Mouse (Mus musculus) myocyte (in vitro differentiated cells): ENCODE measurements at regions not wholly inside any gene's neighbourhood (a gene's known extent, or its start where the extent isn't known, plus 50 kb on each side); places are given as distances from the start of the nearest gene placed in this dataset.

Source experiments
- E2F4 ChIP-seq: IDR thresholded peaks from one replicate; pipeline ENCODE4 v1.6.1; 2011; ENCODE audit warnings: mild to moderate bottlenecking, control low read depth, moderate library complexity; ENCODE audit not compliant: insufficient read depth
- MAX ChIP-seq: IDR thresholded peaks from one replicate; pipeline ENCODE4 v1.6.1; 2011; ENCODE audit warnings: low read depth, mild to moderate bottlenecking, control low read depth
- MYOG ChIP-seq, 3 experiments: IDR thresholded peaks; one replicate each; pipeline ENCODE4 v1.6.1; 2011; ENCODE audit warnings: control low read depth in 2 of 3, low read depth in 2 of 3, mild to moderate bottlenecking in 2 of 3; ENCODE audit not compliant: insufficient read length in 2 of 3, control insufficient read depth in 1 of 3, insufficient read depth in 1 of 3
- POLR2A ChIP-seq: IDR thresholded peaks from one replicate; pipeline ENCODE4 v1.6.1; 2011; ENCODE audit warnings: low read depth, mild to moderate bottlenecking, control low read depth, moderate library complexity; ENCODE audit not compliant: insufficient read length
- POLR2AphosphoS2 ChIP-seq: IDR thresholded peaks from one replicate; pipeline ENCODE4 v1.6.1; 2011; ENCODE audit warnings: low read depth, control low read depth; ENCODE audit not compliant: insufficient read length
- TCF12 ChIP-seq: IDR thresholded peaks from one replicate; pipeline ENCODE4 v1.6.1; 2011; ENCODE audit warnings: mild to moderate bottlenecking, control low read depth; ENCODE audit not compliant: poor library complexity, insufficient read depth, severe bottlenecking
- TCF3 ChIP-seq: IDR thresholded peaks from one replicate; pipeline ENCODE4 v1.6.1; 2011; ENCODE audit warnings: low read depth, control low read depth; ENCODE audit not compliant: insufficient read length

DNA sequence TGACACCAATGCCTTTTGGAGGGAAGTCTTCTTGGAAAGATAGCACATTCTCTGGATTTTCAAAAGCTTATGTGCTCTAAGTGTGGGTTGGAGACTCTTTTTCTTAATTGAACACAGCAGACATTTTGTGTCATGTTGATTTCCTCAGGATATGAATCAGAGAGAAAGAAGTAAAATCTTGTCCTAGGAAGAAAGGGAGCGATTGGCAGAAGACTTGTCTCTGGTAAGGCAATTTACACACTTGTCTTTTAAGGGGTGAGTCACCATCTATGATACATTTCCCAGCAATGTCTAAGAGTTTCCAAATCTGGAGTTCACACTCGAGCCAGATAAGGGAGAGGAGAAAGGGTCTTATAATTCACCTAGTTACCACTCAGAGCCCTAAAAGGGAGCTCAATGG is 326.5 kb upstream of the Ubash3b start:
- no peak for TF ChIP-seq POLR2A
- no peak for TF ChIP-seq TCF12
- no peak for TF ChIP-seq MAX
- TF ChIP-seq POLR2AphosphoS2, result no peak
- no peak for TF ChIP-seq E2F4
- no peak for TF ChIP-seq TCF3
- no peak for TF ChIP-seq MYOG (IDR thresholded peaks at IDR 0.05; ENCODE audit: control insufficient read depth in 1 of 3, insufficient read depth in 1 of 3, insufficient read length in 2 of 3, low read depth in 2 of 3)
